Comparison of ENCODE assay signal across 9 mouse cellular contexts in the genomic region with DNA sequence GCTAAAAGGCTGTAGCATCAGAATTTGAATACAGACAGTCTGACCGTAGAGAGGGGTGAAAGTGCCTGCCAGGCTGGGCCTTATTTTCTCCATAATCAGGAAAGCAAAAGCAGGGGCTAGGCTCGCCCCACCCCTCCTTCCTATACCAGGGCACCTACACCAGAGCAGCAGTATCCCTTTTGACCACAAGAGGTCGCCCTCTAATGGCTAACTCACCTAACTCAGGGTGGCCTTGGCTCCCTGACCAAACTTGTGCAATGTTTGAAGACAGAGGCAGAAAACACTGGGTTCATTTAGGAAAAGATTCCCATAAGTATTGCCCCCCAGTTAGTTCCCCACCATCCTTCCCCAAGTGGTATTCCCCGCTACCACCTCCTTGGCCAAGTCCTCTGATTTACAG. TPM values are rescaled to one million over a fixed set of nuclear protein-coding genes. Genes with fewer than 3 reads are reported as not detected.
DNase-seq lines count a peak whose midpoint lies in the region; ATAC-seq lines count a peak whose summit lies in the region.
"Had no signal": no experiment of that assay in that cellular context is flagged by ENCODE, and none has a peak within 500 bp of the region (broad histone marks: within the 10 kb centered on the region; RNA-seq: fewer than 3 reads in every experiment).

No protein-coding gene starts in this region.

- no peak overlapping the region for H3K9ac ChIP-seq in heart, embryonic 12.5 days
- H3K9ac ChIP-seq in kidney, embryonic 15.5 days, result no peak overlapping the region
- H3K9ac ChIP-seq in liver, embryonic 12.5 days, result no peak overlapping the region
- H3K9ac ChIP-seq: stomach, embryonic 15.5 days had no signal

- peaks cover 33% of the 10 kb centered on the region for H3K27me3 ChIP-seq in heart, embryonic 12.5 days (replicated peaks)
- no peaks in the 10 kb centered on the region for H3K27me3 ChIP-seq in kidney, embryonic 15.5 days
- H3K27me3 ChIP-seq in liver, embryonic 12.5 days (replicated peaks), result peaks cover 44% of the 10 kb centered on the region
- H3K27me3 ChIP-seq: stomach, embryonic 15.5 days had no signal

- 14% methylated on average over 4 of the region's 4 CpGs for WGBS in heart, embryonic 12.5 days
- 13% methylated on average over 4 of the region's 4 CpGs for WGBS in kidney, embryonic 15.5 days
- 25% methylated on average over 4 of the region's 4 CpGs for WGBS in liver, embryonic 12.5 days (ENCODE audit: insufficient replicate concordance)

- H3K36me3 ChIP-seq in heart, embryonic 12.5 days, result no peaks in the 10 kb centered on the region
- no peaks in the 10 kb centered on the region for H3K36me3 ChIP-seq in kidney, embryonic 15.5 days
- no peaks in the 10 kb centered on the region for H3K36me3 ChIP-seq in liver, embryonic 12.5 days
- H3K36me3 ChIP-seq: stomach, embryonic 15.5 days had no signal

- no peaks in the 10 kb centered on the region for H3K9me3 ChIP-seq in heart, embryonic 12.5 days (replicated peaks)
- H3K9me3 ChIP-seq in kidney, embryonic 15.5 days (replicated peaks), result no peaks in the 10 kb centered on the region
- H3K9me3 ChIP-seq in liver, embryonic 12.5 days (replicated peaks), result no peaks in the 10 kb centered on the region
- H3K9me3 ChIP-seq: stomach, embryonic 15.5 days had no signal

- peaks cover 20% of the 10 kb centered on the region for H3K4me1 ChIP-seq in heart, embryonic 12.5 days (replicated peaks)
- peaks cover 27% of the 10 kb centered on the region for H3K4me1 ChIP-seq in kidney, embryonic 15.5 days
- H3K4me1 ChIP-seq in liver, embryonic 12.5 days, result peaks cover 6% of the 10 kb centered on the region

- no peak overlapping the region for H3K4me2 ChIP-seq in heart, embryonic 12.5 days
- no peak overlapping the region for H3K4me2 ChIP-seq in kidney, embryonic 15.5 days
- no peak overlapping the region for H3K4me2 ChIP-seq in liver, embryonic 12.5 days
- H3K4me2 ChIP-seq: stomach, embryonic 15.5 days had no signal

- no peak for ATAC-seq in heart, embryonic 12.5 days (ENCODE audit: insufficient number of reproducible peaks, low FRiP score)
- ATAC-seq in kidney, embryonic 15.5 days (replicated peaks; ENCODE audit: low FRiP score), result 0 out of 2 replicates have a peak, but pooled peaks have one; percentile 47
- ATAC-seq in liver, embryonic 12.5 days, result 0 out of 2 replicates have a peak, but pooled peaks have one; percentile 45

- peak; percentile 88 to 96 for DNase-seq in heart, adult 18-20 months
- DNase-seq in cerebellum, postnatal 25 days, result peak; percentile 83 to 91
- peak; percentile 77 to 80 for DNase-seq in gastrocnemius, adult 8-10 months (ENCODE audit: low spot score in 2 of 2)
- peak; percentile 67 to 79 for DNase-seq in natural killer cell, adult 2 months (ENCODE audit: low spot score in 2 of 2)
- peak; percentile 78 to 93 for DNase-seq in spleen, postnatal 4 days (ENCODE audit: low spot score in 2 of 2)

- H3K27ac ChIP-seq in heart, embryonic 12.5 days (ENCODE audit: poor library complexity, severe bottlenecking), result no peak overlapping the region
- no peak overlapping the region for H3K27ac ChIP-seq in kidney, embryonic 15.5 days
- H3K27ac ChIP-seq in liver, embryonic 12.5 days, result no peak overlapping the region
- H3K27ac ChIP-seq: stomach, embryonic 15.5 days had no signal

- H3K4me3 ChIP-seq in heart, embryonic 12.5 days, result no peak overlapping the region
- H3K4me3 ChIP-seq in kidney, embryonic 15.5 days (replicated peaks), result no peak overlapping the region
- H3K4me3 ChIP-seq in liver, embryonic 12.5 days, result no peak overlapping the region
- H3K4me3 ChIP-seq: stomach, embryonic 15.5 days had no signal

RNA-seq across cellular contexts. Expression of a gene that starts 8.3 kb away (rescaled TPM):
- 1 to 10 TPM; 1.4 to 2.1 TPM for total RNA-seq in heart, adult 18-20 months (2021)
- polyA plus RNA-seq in heart, embryonic 12.5 days (2016; fragmentation: Nextera tagmentation; extraction: Ambion mirVana), result 1.2 and 1.6 TPM in 2 replicates
- under 1 TPM; 0.31 to 0.46 (median 0.32) TPM for total RNA-seq in gastrocnemius, adult 8-10 months (2022)
- polyA plus RNA-seq in kidney, embryonic 15.5 days (2015; fragmentation: Nextera tagmentation; extraction: Ambion mirVana), result 1.0 and 1.4 TPM in 2 replicates
- 0.57 and 0.60 TPM in 2 replicates for polyA plus RNA-seq in liver, embryonic 12.5 days (2016; fragmentation: Nextera tagmentation; extraction: Ambion mirVana)

RNA-seq across cellular contexts. Expression of a gene that starts 32.2 kb away (rescaled TPM):
- 100 to 1,000 TPM; 759 to 769 TPM for total RNA-seq in heart, adult 18-20 months (2021)
- 197 and 203 TPM in 2 replicates for polyA plus RNA-seq in heart, embryonic 12.5 days (2016; fragmentation: Nextera tagmentation; extraction: Ambion mirVana)
- total RNA-seq in gastrocnemius, adult 8-10 months (2022), result 100 to 1,000 TPM; 236 to 267 (median 263) TPM
- polyA plus RNA-seq in kidney, embryonic 15.5 days (2015; fragmentation: Nextera tagmentation; extraction: Ambion mirVana), result 120 and 123 TPM in 2 replicates
- polyA plus RNA-seq in liver, embryonic 12.5 days (2016; fragmentation: Nextera tagmentation; extraction: Ambion mirVana), result 99.5 and 104 TPM in 2 replicates

RNA-seq across cellular contexts. Expression of a gene that starts 32.2 kb away (rescaled TPM):
- 1 to 10 TPM; 1.5 to 2.6 TPM for total RNA-seq in heart, adult 18-20 months (2021)
- polyA plus RNA-seq in heart, embryonic 12.5 days (2016; fragmentation: Nextera tagmentation; extraction: Ambion mirVana), result 1.1 and 2.8 TPM in 2 replicates
- total RNA-seq in gastrocnemius, adult 8-10 months (2022), result 1 to 10 TPM; 2.0 to 3.3 (median 2.6) TPM
- polyA plus RNA-seq in kidney, embryonic 15.5 days (2015; fragmentation: Nextera tagmentation; extraction: Ambion mirVana), result 3.4 and 4.2 TPM in 2 replicates
- polyA plus RNA-seq in liver, embryonic 12.5 days (2016; fragmentation: Nextera tagmentation; extraction: Ambion mirVana), result 3.9 and 4.1 TPM in 2 replicates

RNA-seq across cellular contexts. Expression of a gene that starts 34.8 kb away (rescaled TPM):
- total RNA-seq in heart, adult 18-20 months (2021), result 1 to 10 TPM; 3.8 to 5.3 TPM
- polyA plus RNA-seq in heart, embryonic 12.5 days (2016; fragmentation: Nextera tagmentation; extraction: Ambion mirVana), result 8.3 TPM in 2 replicates
- 1 to 10 TPM in 3 of 4 experiments, under 1 TPM in 1; 0.70 to 2.1 (median 1.5) TPM for total RNA-seq in gastrocnemius, adult 8-10 months (2022)
- polyA plus RNA-seq in kidney, embryonic 15.5 days (2015; fragmentation: Nextera tagmentation; extraction: Ambion mirVana), result 15.9 and 18.8 TPM in 2 replicates
- 0.97 and 1.6 TPM in 2 replicates for polyA plus RNA-seq in liver, embryonic 12.5 days (2016; fragmentation: Nextera tagmentation; extraction: Ambion mirVana)
